Mouse (Mus musculus) macrophage (primary cell): ENCODE results near the gene Zkscan17. TPM values are rescaled to one million over a fixed set of nuclear protein-coding genes. Genes with fewer than 3 reads are reported as not detected.
A peak's percentile ranks its signal among the peaks of the same experiment; 100 is the strongest.
"Not testable (repeated sequence)": the region's sequence is repeated elsewhere in the genome, so short reads cannot be mapped to it uniquely, and the experiment has no call there.

Experiments
- H3K27ac ChIP-seq: fragments of 350-480 bp; formaldehyde crosslinking; 2 replicates; pipeline ENCODE4 v1.9.0; 2021
- H3K36me3 ChIP-seq: fragments of 350-480 bp; formaldehyde crosslinking; 2 replicates; pipeline ENCODE4 v1.9.0; 2021; ENCODE audit errors: inconsistent target
- H3K4me3 ChIP-seq: fragments of 350-480 bp; formaldehyde crosslinking; 2 replicates; pipeline ENCODE4 v1.9.0; 2021; ENCODE audit errors: inconsistent target
- H3K79me2 ChIP-seq: fragments of 350-480 bp; formaldehyde crosslinking; 2 replicates; pipeline ENCODE4 v1.9.0; 2021; ENCODE audit errors: inconsistent target
- WGBS: methylation state at CpG from one replicate; pipeline ENCODE4 v1.1.7; 2026; ENCODE audit warnings: inconsistent platforms; ENCODE audit not compliant: missing documents; 5-methylcytosine and 5-hydroxymethylcytosine counted together
- polyA plus RNA-seq: library from polyadenylated mRNA; stranded (reverse); fragments of 250-400 nt; gene quantifications from 3 replicates; pipeline ENCODE4 v1.2.4, GENCODE M21; 2018; ENCODE audit warnings: inconsistent platforms
- total RNA-seq, 78 experiments: library from RNA; depleted of rRNA; stranded (reverse); fragments of 250-400 nt; gene quantifications; 1 replicate in 9 of 78; 2 replicates in 24 of 78; 3 replicates in 43 of 78; 4 replicates in 2 of 78; pipeline ENCODE4 v1.2.4; 2018; ENCODE audit warnings: inconsistent platforms in 56 of 78

Zkscan17 gene
- 100 to 1,000 TPM in 1 of 26 experiments, 10 to 100 TPM in 25; 26.2 to 124 (median 43.6) TPM for total RNA-seq (2018; cell fraction: chromatin; rRNA removed)
- 10 to 100 TPM in 25 of 26 experiments, 1 to 10 TPM in 1; 9.9 to 26.3 (median 16.1) TPM for total RNA-seq (2018; cell fraction: cytosol; rRNA removed)
- total RNA-seq (2018; cell fraction: nucleus; rRNA removed), result 10 to 100 TPM; 14.9 to 66.5 (median 35.2) TPM
- 10.8 to 16.3 TPM (median 11.7 TPM) in 3 replicates for polyA plus RNA-seq

- peak within 1 kb of the TSS; percentile 27 for H3K4me3 ChIP-seq
- no peaks in the 10 kb centered on the region for H3K36me3 ChIP-seq
- peak within 1 kb of the TSS; percentile 99 for H3K27ac ChIP-seq
- WGBS, result 48% methylated on average over 8 of the region's 8 CpGs
- H3K79me2 ChIP-seq, result peaks cover 35% of the 10 kb centered on the region; the same call in 1 of the 2 replicates
Observed at GRCm38 (mm10) chr11:59526472-59527080, at the start of gene Zkscan17. Gene Zkscan17, minus strand, starts transcription at chr11:59526751.

DNA sequence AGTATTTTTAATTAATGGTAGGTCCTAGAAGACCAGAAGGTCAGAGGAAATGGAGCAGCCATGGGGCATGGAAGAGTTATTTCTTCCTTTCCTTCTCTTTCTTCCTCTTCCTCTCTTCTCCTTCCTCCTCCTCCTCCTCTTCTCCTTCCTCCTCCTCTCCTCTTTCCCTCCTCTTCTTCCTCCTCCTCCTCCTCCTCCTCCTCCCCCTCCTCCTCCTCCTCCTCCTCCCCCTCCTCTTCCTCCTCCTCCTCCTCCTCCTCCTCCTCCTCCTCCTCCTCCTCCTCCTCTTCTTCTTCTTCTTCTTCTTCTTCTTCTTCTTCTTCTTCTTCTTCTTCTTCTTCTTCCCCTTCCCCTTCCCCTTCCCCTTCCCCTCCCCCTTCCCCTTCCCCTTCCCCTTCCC lies 49.6 kb upstream of the Zkscan17 start, which contains the start of gene Olfr222:
TSS of gene Olfr222 (minus strand) at position 101 of the 400 bp plus-strand sequence.
- H3K4me3 ChIP-seq, H3K27ac ChIP-seq, H3K79me2 ChIP-seq, H3K36me3 ChIP-seq: not testable (repeated sequence)

GRCm38 (mm10) chr11:59575726-59576125 lies 49.2 kb upstream of the Zkscan17 start:
- Histone ChIP-seq H3K36me3 (no peaks in the 10 kb centered on the region), H3K4me3 (no peak overlapping the region), H3K27ac (no peak overlapping the region), H3K79me2 (no peaks in the 10 kb centered on the region)
- WGBS, result 57% methylated on average over 9 of the region's 9 CpGs

- Histone ChIP-seq H3K27ac (no peak overlapping the region), H3K79me2 (no peaks in the 10 kb centered on the region), H3K4me3 (no peak overlapping the region), H3K36me3 (peaks cover 27% of the 10 kb centered on the region)
- WGBS, result 42% methylated on average over 3 of the region's 3 CpGs
Observed at GRCm38 (mm10) chr11:59569306-59569705, 42.8 kb upstream of the Zkscan17 start.

DNA sequence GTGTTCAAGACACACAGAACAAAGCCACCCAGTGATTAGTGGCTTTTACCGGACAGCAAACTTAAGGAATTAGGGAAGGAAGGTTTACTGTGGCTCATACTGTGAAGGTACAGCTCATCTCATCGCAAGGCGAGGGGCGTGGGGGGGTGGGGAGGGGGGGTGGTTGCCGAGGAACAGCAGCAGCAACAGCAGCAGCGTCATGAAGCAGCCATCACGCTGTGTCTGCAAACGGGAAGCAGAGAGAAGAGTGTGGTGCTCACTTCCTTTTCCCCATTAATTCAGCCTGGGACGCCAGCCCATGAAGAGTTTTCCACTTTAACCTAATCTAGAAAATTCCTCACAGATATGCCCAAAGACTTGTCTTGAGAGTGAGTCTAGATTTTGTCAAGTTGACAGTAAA lies 36.3 kb upstream of the Zkscan17 start:
- Histone ChIP-seq H3K79me2 (peaks cover 37% of the 10 kb centered on the region), H3K4me3 (no peak overlapping the region), H3K36me3 (peaks cover 49% of the 10 kb centered on the region), H3K27ac (no peak overlapping the region)
- WGBS, result 24% methylated on average over 9 of the region's 9 CpGs

- Histone ChIP-seq H3K4me3 (no peak overlapping the region), H3K36me3 (peaks cover 49% of the 10 kb centered on the region), H3K27ac (peak overlapping the region; percentile 0; the same call in 1 of the 2 replicates), H3K79me2 (peaks cover 41% of the 10 kb centered on the region)
- 93% methylated on average over 4 of the region's 4 CpGs for WGBS
Observed at GRCm38 (mm10) chr11:59562336-59562735, 35.8 kb upstream of the Zkscan17 start.

GRCm38 (mm10) chr11:59560906-59561305 lies 34.4 kb upstream of the Zkscan17 start:
- Histone ChIP-seq H3K79me2 (peaks cover 55% of the 10 kb centered on the region), H3K4me3 (no peak overlapping the region), H3K36me3 (peaks cover 38% of the 10 kb centered on the region), H3K27ac (no peak overlapping the region)
- 58% methylated on average over 3 of the region's 3 CpGs for WGBS

DNA sequence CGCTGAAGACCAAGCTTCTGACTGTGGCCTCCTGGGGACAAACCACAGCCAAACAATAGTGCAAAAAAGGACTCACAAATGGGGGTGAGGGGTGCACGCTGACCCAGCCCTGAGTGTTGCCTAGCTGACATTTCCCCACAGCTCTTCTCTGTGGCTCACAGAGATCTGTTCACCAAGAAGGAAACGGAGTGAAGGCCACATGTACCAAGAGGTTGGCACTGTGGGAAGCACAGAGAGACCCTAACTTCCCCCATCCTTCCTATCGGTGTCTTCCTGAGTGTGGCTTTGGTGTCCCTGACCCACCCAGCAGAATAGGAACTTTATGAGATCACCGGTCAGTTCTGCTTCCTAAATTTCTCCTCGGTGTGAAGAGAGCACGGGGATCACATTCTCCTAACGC lies 28.0 kb upstream of the Zkscan17 start:
- 29% methylated on average over 8 of the region's 8 CpGs for WGBS
- H3K27ac ChIP-seq, result peak overlapping the region; percentile 75
- H3K4me3 ChIP-seq, result no peak overlapping the region

DNA sequence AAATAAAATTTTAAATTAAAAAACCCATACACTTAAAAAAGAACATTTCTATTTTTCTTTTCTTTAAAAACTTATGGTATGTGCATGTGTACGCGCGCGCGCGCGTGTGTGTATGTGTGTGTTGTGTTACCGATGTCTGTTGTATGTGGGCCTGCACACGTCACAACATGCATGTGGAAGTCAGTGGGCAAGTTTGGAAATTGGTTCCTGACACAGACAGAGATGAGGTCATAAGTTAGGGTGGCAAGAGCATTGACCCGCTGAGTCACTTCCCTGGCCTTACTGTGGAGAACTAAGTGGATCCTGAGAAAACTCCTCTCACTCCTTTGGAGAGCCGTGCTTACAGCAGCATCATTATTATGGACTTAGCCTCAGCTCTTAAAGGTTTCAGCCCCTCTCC lies 27.6 kb upstream of the Zkscan17 start:
- H3K4me3 ChIP-seq, result no peak overlapping the region
- peaks cover 99% of the 10 kb centered on the region for H3K79me2 ChIP-seq
- 79% methylated on average over 11 of the region's 11 CpGs for WGBS
- H3K27ac ChIP-seq, result peak overlapping the region; percentile 75
- H3K36me3 ChIP-seq, result peaks cover 43% of the 10 kb centered on the region

More for the DNA sequence above, 28.0 kb upstream of the Zkscan17 start:
- peaks cover 99% of the 10 kb centered on the region for H3K79me2 ChIP-seq
- H3K36me3 ChIP-seq, result peaks cover 39% of the 10 kb centered on the region; the same call in 1 of the 2 replicates

- peaks cover 27% of the 10 kb centered on the region for H3K36me3 ChIP-seq
- peaks cover 61% of the 10 kb centered on the region for H3K79me2 ChIP-seq
- H3K4me3 ChIP-seq, result peak overlapping the region; percentile 50
- peak overlapping the region; percentile 99 for H3K27ac ChIP-seq
- 64% methylated on average over 9 of the region's 9 CpGs for WGBS
Observed at GRCm38 (mm10) chr11:59544005-59544404, 17.5 kb upstream of the Zkscan17 start.

DNA sequence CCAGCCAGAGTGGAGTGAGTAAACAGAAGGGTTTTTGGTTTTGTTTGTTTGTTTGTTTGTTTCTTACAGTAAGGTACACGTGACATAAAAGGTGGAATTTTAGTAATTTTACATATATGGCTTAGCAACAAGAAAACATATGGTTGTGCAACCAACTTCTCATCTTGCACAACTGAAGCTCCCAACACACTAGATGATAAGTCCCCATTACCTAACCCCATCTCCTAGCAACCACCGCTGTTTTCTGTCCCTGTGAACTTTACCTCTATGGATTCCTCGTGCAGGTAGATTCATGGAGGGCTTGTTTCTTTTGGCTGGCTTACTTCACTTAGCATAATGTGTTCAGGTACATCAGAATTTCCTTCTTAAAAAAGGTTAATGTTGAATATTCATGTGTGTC lies 16.8 kb upstream of the Zkscan17 start:
- H3K27ac ChIP-seq, result peak overlapping the region; percentile 99

DNA sequence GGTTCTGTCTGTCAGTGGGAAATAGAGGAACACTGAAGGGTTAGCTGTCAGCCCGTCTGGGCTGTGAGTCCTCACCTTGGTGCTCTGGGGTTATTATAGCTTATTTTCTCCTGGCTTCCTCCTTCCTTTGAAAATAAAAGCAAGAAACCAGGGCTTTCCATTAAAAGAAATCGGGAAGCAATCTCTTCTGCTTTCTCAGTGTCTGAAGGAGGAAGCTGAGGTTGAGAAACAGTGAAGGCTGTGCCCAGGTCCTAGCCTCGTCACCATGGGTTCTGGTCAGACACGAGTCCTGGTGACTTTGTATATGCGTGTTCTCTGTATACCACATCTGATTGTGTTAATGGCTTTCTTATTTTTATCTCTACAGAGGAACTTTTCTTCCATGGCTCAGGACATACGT lies 15.9 kb upstream of the Zkscan17 start:
- Histone ChIP-seq H3K27ac (peak overlapping the region; percentile 99), H3K36me3 (peaks cover 11% of the 10 kb centered on the region), H3K4me3 (peak overlapping the region; percentile 50), H3K79me2 (peaks cover 45% of the 10 kb centered on the region)
- WGBS, result 0% methylated on average over 6 of the region's 6 CpGs

More for the DNA sequence above, 16.8 kb upstream of the Zkscan17 start:
- WGBS, result 0% methylated on average over 3 of the region's 3 CpGs
- peaks cover 54% of the 10 kb centered on the region for H3K79me2 ChIP-seq
- H3K36me3 ChIP-seq, result peaks cover 21% of the 10 kb centered on the region
- H3K4me3 ChIP-seq, result peak overlapping the region; percentile 50

DNA sequence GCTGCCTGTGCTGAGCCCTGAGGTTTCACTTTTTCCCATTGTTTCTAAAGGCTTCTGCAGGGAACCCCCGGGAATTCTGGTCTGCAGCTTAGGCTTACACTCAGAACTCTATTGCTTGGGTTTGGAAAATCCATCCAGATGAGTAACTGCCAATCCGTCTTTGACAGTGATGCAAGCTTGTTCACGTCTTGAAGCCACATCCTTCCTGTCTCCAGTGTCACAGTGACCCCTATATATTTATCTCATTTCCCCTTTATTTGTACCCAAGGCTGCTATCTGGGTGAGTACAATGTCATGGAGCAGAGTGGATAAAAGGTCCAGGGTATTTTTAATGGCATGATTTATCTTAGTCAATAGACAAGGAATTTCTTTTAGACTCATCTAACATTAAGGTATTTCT lies 14.8 kb upstream of the Zkscan17 start, which contains the start of gene Nlrp3:
TSS of gene Nlrp3 (plus strand) at position 245 of the 400 bp plus-strand sequence.
- H3K27ac ChIP-seq, result peak within 1 kb of the TSS; percentile 99
- H3K79me2 ChIP-seq, result peaks cover 35% of the 10 kb centered on the region
- H3K36me3 ChIP-seq, result peaks cover 3% of the 10 kb centered on the region; the same call in 1 of the 2 replicates
- peak within 1 kb of the TSS; percentile 50 for H3K4me3 ChIP-seq
- 0% methylated on average over 3 of the region's 3 CpGs for WGBS

DNA sequence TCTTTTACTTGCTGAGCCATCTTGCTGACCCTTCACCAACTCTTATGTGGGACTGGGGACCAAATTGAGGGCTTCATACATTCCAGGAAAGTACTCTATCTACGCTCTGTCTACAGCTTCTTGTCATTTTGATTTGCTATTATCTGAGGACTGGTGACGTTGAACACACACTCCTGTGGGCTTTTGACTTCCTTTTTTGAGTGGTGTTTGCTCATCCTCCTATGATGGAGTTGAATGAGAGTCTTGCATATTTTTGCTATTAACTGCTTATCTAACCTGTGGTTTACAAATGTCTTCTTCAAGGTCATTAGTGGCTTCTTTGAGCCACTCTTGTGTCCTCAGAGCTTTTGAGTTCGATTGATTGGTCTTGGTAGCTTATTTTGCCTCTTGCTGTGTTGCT lies 13.6 kb upstream of the Zkscan17 start:
- Histone ChIP-seq H3K27ac (peak overlapping the region; percentile 99), H3K36me3 (no peaks in the 10 kb centered on the region; the same call in 1 of the 2 replicates), H3K79me2 (peaks cover 23% of the 10 kb centered on the region), H3K4me3 (no peak overlapping the region)
- 37% methylated on average over 2 of the region's 3 CpGs for whole genome bisulfite sequencing

GRCm38 (mm10) chr11:59538387-59538786 lies 11.8 kb upstream of the Zkscan17 start:
- no peak overlapping the region for H3K4me3 ChIP-seq
- WGBS, result 11% methylated on average over 11 of the region's 11 CpGs
- peak overlapping the region; percentile 99 for H3K27ac ChIP-seq
- peaks cover 5% of the 10 kb centered on the region for H3K79me2 ChIP-seq
- H3K36me3 ChIP-seq, result no peaks in the 10 kb centered on the region
